Mouse (Mus musculus) hindbrain, embryonic 16.5 days (tissue): ENCODE results near the gene Mcat. TPM values are rescaled to one million over a fixed set of nuclear protein-coding genes. Genes with fewer than 3 reads are reported as not detected.

ENCODE experiments used
- ATAC-seq: fragments of 200-750 bp; cut with Nextera tagmentation; 2 replicates; pipeline ENCODE4 v1.8.0; 2017; ENCODE audit warnings: moderate TSS enrichment, moderate library complexity
- H3K27ac ChIP-seq: fragments of 300-500 bp; sonication (generic); 2 replicates; pipeline ENCODE4 v1.5.1; 2014; ENCODE audit warnings: low read depth, mild to moderate bottlenecking, control low read depth, low read length, moderate library complexity
- H3K27me3 ChIP-seq: fragments of 300-500 bp; sonication (generic); replicated peaks from 2 replicates; pipeline ENCODE4 v1.6.1; 2014; ENCODE audit warnings: low read length; ENCODE audit not compliant: control insufficient read depth, insufficient read depth
- H3K36me3 ChIP-seq: fragments of 300-500 bp; sonication (generic); 2 replicates; pipeline ENCODE4 v1.6.1; 2014; ENCODE audit warnings: mild to moderate bottlenecking, low read length, moderate library complexity, mixed read lengths; ENCODE audit not compliant: control insufficient read depth, insufficient read depth
- H3K4me1 ChIP-seq: fragments of 300-500 bp; sonication (generic); 2 replicates; pipeline ENCODE4 v1.6.1; 2014; ENCODE audit warnings: low read depth, low read length; ENCODE audit not compliant: control insufficient read depth, insufficient read depth
- H3K4me2 ChIP-seq: fragments of 300-500 bp; sonication (generic); 2 replicates; pipeline ENCODE4 v1.6.1; 2014; ENCODE audit warnings: mild to moderate bottlenecking, low read length, control low read depth, moderate library complexity
- H3K4me3 ChIP-seq: fragments of 300-500 bp; sonication (generic); 2 replicates; pipeline ENCODE4 v1.5.1; 2014; ENCODE audit warnings: mild to moderate bottlenecking, low read length, control low read depth, moderate library complexity
- H3K9ac ChIP-seq: fragments of 300-500 bp; sonication (generic); 2 replicates; pipeline ENCODE4 v1.6.1; 2014; ENCODE audit warnings: low read depth, mild to moderate bottlenecking, control low read depth, low read length, moderate library complexity
- H3K9me3 ChIP-seq: fragments of 300-500 bp; sonication (generic); 2 replicates; pipeline ENCODE4 v1.6.1; 2014; ENCODE audit warnings: mild to moderate bottlenecking, low read length, moderate library complexity; ENCODE audit not compliant: control insufficient read depth
- WGBS: fragments of 180-500 bp; shearing (Covaris S2); extraction: QIAGEN DNeasy Blood & Tissue Kit; methylation state at CpG from one replicate; pipeline ENCODE4 v1.1.7; 2014; 5-methylcytosine and 5-hydroxymethylcytosine counted together
- polyA plus RNA-seq: library from polyadenylated mRNA; unstranded; fragments of >200 nt; fragmentation: Nextera tagmentation; extraction: Ambion mirVana; gene quantifications from 2 replicates; pipeline ENCODE4 v1.2.1, GENCODE M21; 2015

Gene Mcat
- polyA plus RNA-seq, 1 experiment from 2014 or later, result 32.7 TPM

- WGBS, result 1% methylated on average over 49 of the region's 74 CpGs
- peaks cover 8% of the 10 kb centered on the region for H3K4me1 ChIP-seq
These were observed 8.2 kb downstream of the Mcat start for GRCm38 (mm10) chr15:83555161-83555974.

DNA sequence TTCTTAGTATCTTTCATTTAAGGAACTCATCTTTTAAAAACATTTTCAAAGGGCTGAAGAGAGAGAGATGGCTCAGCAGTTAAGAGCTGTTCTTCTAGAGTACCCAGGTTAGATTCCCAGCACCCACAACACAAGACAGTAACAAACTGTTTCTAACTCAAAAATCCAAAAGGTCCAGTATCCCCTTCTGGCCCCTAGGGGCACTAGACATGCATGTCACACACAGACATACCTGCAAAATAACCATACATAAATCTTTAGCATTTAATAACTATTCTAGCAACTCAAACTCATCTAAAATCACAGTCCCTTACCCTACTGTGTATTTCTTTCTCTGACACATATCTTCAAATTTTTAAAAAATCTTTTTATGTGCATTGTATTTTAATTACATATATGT, 9.8 kb downstream of the Mcat start:
- Histone ChIP-seq H3K9me3 (no peaks in the 10 kb centered on the region), H3K9ac (no peak overlapping the region), H3K4me3 (no peak overlapping the region), H3K4me1 (peaks cover 8% of the 10 kb centered on the region), H3K36me3 (peaks cover 12% of the 10 kb centered on the region), H3K4me2 (no peak overlapping the region), H3K27ac (no peak overlapping the region), H3K27me3 (no peaks in the 10 kb centered on the region)
- no peak for ATAC-seq

More at GRCm38 (mm10) chr15:83555161-83555974, 8.2 kb downstream of the Mcat start:
- Histone ChIP-seq H3K9ac (peak overlapping the region; percentile 98), H3K9me3 (no peaks in the 10 kb centered on the region), H3K27me3 (no peaks in the 10 kb centered on the region), H3K4me2 (peak overlapping the region; percentile 87), H3K36me3 (peaks cover 4% of the 10 kb centered on the region; the same call in 1 of the 2 replicates), H3K4me3 (peak overlapping the region; percentile 89), H3K27ac (peak overlapping the region; percentile 97)
- peak; percentile 95 for ATAC-seq

DNA sequence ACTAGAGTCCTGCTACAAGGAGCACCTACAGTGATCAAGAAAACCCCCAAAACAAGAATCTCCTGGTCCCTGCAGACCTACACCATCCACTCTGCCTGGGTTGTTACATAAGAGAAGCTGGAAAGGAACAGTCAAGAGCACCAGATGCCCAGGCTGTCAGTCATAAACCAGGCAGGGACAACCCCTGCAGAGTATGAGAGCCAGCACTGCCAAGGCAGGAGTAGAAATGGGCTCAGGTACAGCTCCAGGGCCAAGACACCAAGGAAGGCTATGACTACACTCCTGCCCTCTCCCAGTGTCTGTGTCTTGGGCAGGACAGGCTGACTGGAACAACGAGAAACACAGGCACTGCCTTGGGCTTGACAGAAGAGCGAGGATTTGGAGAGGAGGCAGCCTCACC, 13.4 kb downstream of the Mcat start:
- Histone ChIP-seq H3K4me1 (peaks cover 5% of the 10 kb centered on the region), H3K36me3 (peaks cover 34% of the 10 kb centered on the region), H3K4me2 (no peak overlapping the region), H3K27me3 (no peaks in the 10 kb centered on the region), H3K9ac (no peak overlapping the region), H3K4me3 (no peak overlapping the region), H3K9me3 (no peaks in the 10 kb centered on the region), H3K27ac (no peak overlapping the region)
- WGBS, result 83% methylated on average over 2 of the region's 2 CpGs
- no peak for ATAC-seq

- 89% methylated on average over 8 of the region's 8 CpGs for WGBS
- Histone ChIP-seq H3K4me1 (no peaks in the 10 kb centered on the region), H3K27me3 (no peaks in the 10 kb centered on the region), H3K4me2 (no peak overlapping the region), H3K9me3 (no peaks in the 10 kb centered on the region), H3K4me3 (no peak overlapping the region), H3K9ac (no peak overlapping the region), H3K36me3 (peaks cover 34% of the 10 kb centered on the region), H3K27ac (no peak overlapping the region)
- no peak for ATAC-seq
These were observed 16.4 kb downstream of the Mcat start for GRCm38 (mm10) chr15:83547144-83547543.

DNA sequence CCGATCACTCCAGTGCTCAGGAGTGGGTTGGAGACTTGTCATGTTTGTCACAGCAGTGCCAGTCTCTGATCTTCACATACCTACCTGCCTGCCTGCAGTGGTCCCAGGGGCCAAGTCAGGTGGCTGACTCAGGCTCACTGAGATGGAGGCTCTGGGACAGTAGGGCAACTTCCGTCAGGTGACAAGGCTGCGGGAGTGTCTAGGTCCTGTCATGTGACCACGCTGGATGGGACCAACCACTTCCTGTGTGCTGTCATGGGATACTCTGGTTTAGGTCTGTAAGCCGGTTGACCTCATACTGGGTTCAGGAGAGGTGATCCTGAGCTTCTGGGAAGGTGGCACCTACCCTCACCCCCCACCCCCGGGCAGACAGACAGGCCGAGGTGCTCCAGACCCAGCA, 17.6 kb downstream of the Mcat start:
- no peak overlapping the region for H3K27ac ChIP-seq
- H3K27me3 ChIP-seq, result no peaks in the 10 kb centered on the region
- peaks cover 32% of the 10 kb centered on the region for H3K36me3 ChIP-seq
- WGBS, result 94% methylated on average over 7 of the region's 7 CpGs
- no peak for ATAC-seq
- H3K4me1 ChIP-seq, result no peaks in the 10 kb centered on the region
- no peak overlapping the region for H3K4me2 ChIP-seq
- no peak overlapping the region for H3K4me3 ChIP-seq
- no peak overlapping the region for H3K9ac ChIP-seq
- no peaks in the 10 kb centered on the region for H3K9me3 ChIP-seq

DNA sequence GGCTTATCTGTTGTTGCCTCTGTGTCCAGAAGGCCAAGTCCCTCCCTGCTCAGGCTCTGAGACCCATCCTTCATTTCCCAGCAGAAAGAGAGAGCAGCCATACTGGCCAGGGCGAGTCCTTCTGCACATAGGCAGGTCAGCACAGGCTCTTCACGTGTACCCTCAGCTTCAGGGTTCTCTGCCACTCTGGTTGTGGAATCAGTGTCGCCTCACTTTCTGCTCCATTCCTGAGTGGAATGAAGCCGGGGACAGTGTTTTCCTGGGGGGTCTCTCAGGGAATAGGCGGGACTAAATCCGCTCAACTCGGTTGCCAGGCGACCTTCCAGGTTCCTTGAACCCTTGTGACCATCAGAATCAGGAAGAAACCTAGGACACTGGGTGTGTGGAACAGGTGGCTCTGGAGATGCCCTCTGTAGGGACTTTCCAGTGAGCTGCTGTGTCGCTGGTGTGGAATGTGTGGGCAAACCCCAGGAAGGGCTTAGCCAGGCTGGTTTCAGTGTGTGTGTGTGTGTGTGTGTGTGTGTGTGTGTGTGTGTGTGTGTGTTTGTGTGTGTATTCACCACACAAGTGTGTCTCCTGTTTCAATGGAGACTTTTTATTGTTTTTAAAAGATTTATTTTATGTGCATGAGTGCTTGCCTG, 21.8 kb downstream of the Mcat start:
- H3K27me3 ChIP-seq, result no peaks in the 10 kb centered on the region
- H3K4me1 ChIP-seq, result no peaks in the 10 kb centered on the region
- H3K4me3 ChIP-seq, result no peak overlapping the region
- ATAC-seq, result no peak
- 80% methylated on average over 9 of the region's 9 CpGs for WGBS
- no peak overlapping the region for H3K4me2 ChIP-seq
- peaks cover 9% of the 10 kb centered on the region for H3K36me3 ChIP-seq
- no peaks in the 10 kb centered on the region for H3K9me3 ChIP-seq
- H3K9ac ChIP-seq, result no peak overlapping the region
- H3K27ac ChIP-seq, result no peak overlapping the region

GRCm38 (mm10) chr15:83539905-83540304, 23.7 kb downstream of the Mcat start:
- Histone ChIP-seq H3K27ac (no peak overlapping the region), H3K9ac (no peak overlapping the region), H3K9me3 (no peaks in the 10 kb centered on the region), H3K4me2 (no peak overlapping the region), H3K4me3 (no peak overlapping the region), H3K4me1 (no peaks in the 10 kb centered on the region), H3K27me3 (no peaks in the 10 kb centered on the region), H3K36me3 (no peaks in the 10 kb centered on the region)
- no peak for ATAC-seq
- WGBS, result 71% methylated on average over 4 of the region's 4 CpGs

- H3K9ac ChIP-seq, result no peak overlapping the region
- H3K4me3 ChIP-seq, result no peak overlapping the region
- no peak for ATAC-seq
- 97% methylated on average over 2 of the region's 2 CpGs for WGBS
- no peak overlapping the region for H3K27ac ChIP-seq
- no peak overlapping the region for H3K4me2 ChIP-seq
- no peaks in the 10 kb centered on the region for H3K4me1 ChIP-seq
- H3K36me3 ChIP-seq, result no peaks in the 10 kb centered on the region
- no peaks in the 10 kb centered on the region for H3K9me3 ChIP-seq
- no peaks in the 10 kb centered on the region for H3K27me3 ChIP-seq
These were observed 24.7 kb downstream of the Mcat start for GRCm38 (mm10) chr15:83538855-83539254.

DNA sequence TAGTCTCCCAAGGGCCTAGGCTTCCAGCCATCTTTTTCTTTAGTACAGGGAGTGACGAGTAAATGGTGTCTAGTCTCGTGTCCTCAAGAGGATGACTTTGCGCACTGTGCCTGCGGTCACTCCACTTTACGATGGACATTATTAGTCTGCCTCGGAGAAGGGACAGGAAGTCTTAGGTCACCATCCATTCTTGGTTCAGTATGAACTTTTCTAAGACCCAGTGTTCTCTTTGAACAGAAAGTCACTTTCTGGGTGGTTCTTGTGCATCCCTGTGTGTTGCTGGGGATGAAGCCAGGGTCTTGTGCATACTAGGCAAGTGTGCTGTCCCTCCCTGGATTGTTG, 27.7 kb downstream of the Mcat start:
- ATAC-seq, result no peak
- WGBS, result 88% methylated on average over 6 of the region's 6 CpGs
- Histone ChIP-seq H3K27me3 (no peaks in the 10 kb centered on the region), H3K9me3 (no peaks in the 10 kb centered on the region), H3K36me3 (no peaks in the 10 kb centered on the region), H3K4me1 (no peaks in the 10 kb centered on the region), H3K9ac (no peak overlapping the region), H3K4me2 (no peak overlapping the region), H3K4me3 (no peak overlapping the region), H3K27ac (no peak overlapping the region)
